Mouse (Mus musculus): ENCODE results near the gene Pvr. TPM values are rescaled to one million over a fixed set of nuclear protein-coding genes. Genes with fewer than 3 reads are reported as not detected.

Pvr gene
- polyA plus RNA-seq, 1 experiment from 2014 or later = 38.0 TPM

- ChIA-PET CTCF (no interaction called here), POLR2A (no interaction called here)
- H3K27me3 ChIP-seq = no peaks in the 10 kb centered on the region
- in situ Hi-C loops (cut with MboI; ENCODE audit: low pct_unique_long_range_greater_than_20kb) = no loop called here
- TF ChIP-seq CTCF (IDR thresholded peaks at IDR 0.05) = no peak
- DNase-seq (ENCODE audit: low read depth, low spot score) (no peak), ATAC-seq (no peak)
Measured at GRCm38 (mm10) chr7:19950589-19950988, 29.6 kb upstream of the Pvr start, which contains the start of gene Igsf23. Gene Igsf23 (minus strand): TSS chr7:19950756.

GRCm38 (mm10) chr7:19949996-19950395 is 29.0 kb upstream of the Pvr start:
- ATAC-seq = no peak
- H3K27me3 ChIP-seq = no peaks in the 10 kb centered on the region
- POLR2A ChIA-PET = no interaction called here
- CTCF ChIA-PET = no interaction called here
- in situ Hi-C loops (cut with MboI; ENCODE audit: low pct_unique_long_range_greater_than_20kb) = no loop called here
- DNase-seq (ENCODE audit: low read depth, low spot score) = no peak
- no peak for TF ChIP-seq CTCF (IDR thresholded peaks at IDR 0.05)

- no peak for ATAC-seq
- in situ Hi-C loops (cut with MboI; ENCODE audit: low pct_unique_long_range_greater_than_20kb) = no loop called here
- H3K27me3 ChIP-seq = no peaks in the 10 kb centered on the region
- DNase-seq (ENCODE audit: low read depth, low spot score) = no peak
- ChIA-PET POLR2A (no interaction called here), CTCF (no interaction called here)
- TF ChIP-seq CTCF (IDR thresholded peaks at IDR 0.05) = no peak
Measured at GRCm38 (mm10) chr7:19948956-19949355, 28.0 kb upstream of the Pvr start.

GRCm38 (mm10) chr7:19945821-19946515 is 25.0 kb upstream of the Pvr start:
- POLR2A ChIA-PET = no interaction called here
- TF ChIP-seq CTCF (IDR thresholded peaks at IDR 0.05) = no peak
- DNase-seq (ENCODE audit: low read depth, low spot score) = no peak
- H3K27me3 ChIP-seq = no peaks in the 10 kb centered on the region
- ATAC-seq = no peak
- CTCF ChIA-PET = no interaction called here
- in situ Hi-C loops (cut with MboI; ENCODE audit: low pct_unique_long_range_greater_than_20kb) = no loop called here

- H3K27me3 ChIP-seq = no peaks in the 10 kb centered on the region
- ChIA-PET CTCF (no interaction called here), POLR2A (no interaction called here)
- no peak for TF ChIP-seq CTCF (IDR thresholded peaks at IDR 0.05)
- in situ Hi-C loops (cut with MboI; ENCODE audit: low pct_unique_long_range_greater_than_20kb) = no loop called here
- no peak for ATAC-seq
- no peak for DNase-seq (ENCODE audit: low read depth, low spot score)
Measured at GRCm38 (mm10) chr7:19945201-19945600, 24.2 kb upstream of the Pvr start.

GRCm38 (mm10) chr7:19944709-19945108 is 23.7 kb upstream of the Pvr start:
- in situ Hi-C loops (cut with MboI; ENCODE audit: low pct_unique_long_range_greater_than_20kb) = no loop called here
- no peak for TF ChIP-seq CTCF (IDR thresholded peaks at IDR 0.05)
- no peaks in the 10 kb centered on the region for H3K27me3 ChIP-seq
- ChIA-PET CTCF (no interaction called here), POLR2A (no interaction called here)
- DNase-seq (ENCODE audit: low read depth, low spot score) = no peak
- ATAC-seq = no peak

GRCm38 (mm10) chr7:19940256-19940655 is 19.3 kb upstream of the Pvr start:
- POLR2A ChIA-PET = no interaction called here
- in situ Hi-C loops (cut with MboI; ENCODE audit: low pct_unique_long_range_greater_than_20kb) = no loop called here
- CTCF ChIA-PET = interaction anchor here (0.9 to 2.2 kb wide), 2 partner anchors 12 to 29 kb away, joined by 3 to 6 read pairs; no protein-coding TSS in a partner anchor
- no peaks in the 10 kb centered on the region for H3K27me3 ChIP-seq
- TF ChIP-seq CTCF (IDR thresholded peaks at IDR 0.05) = no peak
- ATAC-seq (no peak), DNase-seq (ENCODE audit: low read depth, low spot score) (no peak)

GRCm38 (mm10) chr7:19939555-19940235 is 18.7 kb upstream of the Pvr start:
- in situ Hi-C loops (cut with MboI; ENCODE audit: low pct_unique_long_range_greater_than_20kb) = no loop called here
- ATAC-seq = peak; percentile 60
- CTCF ChIA-PET = interaction anchor here (0.9 to 2.2 kb wide), 2 partner anchors 13 to 28 kb away, joined by 3 to 6 read pairs; no protein-coding TSS in a partner anchor
- TF ChIP-seq CTCF (IDR thresholded peaks at IDR 0.05) = no peak
- DNase-seq (ENCODE audit: low read depth, low spot score) = no peak
- H3K27me3 ChIP-seq = no peaks in the 10 kb centered on the region
- POLR2A ChIA-PET = interaction anchor here (1.1 kb wide), 1 partner anchor 17 kb away, joined by 5 read pairs; no protein-coding TSS in a partner anchor

GRCm38 (mm10) chr7:19937229-19937821 is 16.4 kb upstream of the Pvr start:
- CTCF ChIA-PET = no interaction called here
- TF ChIP-seq CTCF (IDR thresholded peaks at IDR 0.05) = no peak
- POLR2A ChIA-PET = no interaction called here
- no peaks in the 10 kb centered on the region for H3K27me3 ChIP-seq
- ATAC-seq = no peak
- in situ Hi-C loops (cut with MboI; ENCODE audit: low pct_unique_long_range_greater_than_20kb) = no loop called here
- no peak for DNase-seq (ENCODE audit: low read depth, low spot score)

GRCm38 (mm10) chr7:19935961-19936360 is 15.0 kb upstream of the Pvr start:
- in situ Hi-C loops (cut with MboI; ENCODE audit: low pct_unique_long_range_greater_than_20kb) = no loop called here
- no peak for ATAC-seq
- H3K27me3 ChIP-seq = no peaks in the 10 kb centered on the region
- ChIA-PET CTCF (no interaction called here), POLR2A (no interaction called here)
- TF ChIP-seq CTCF (IDR thresholded peaks at IDR 0.05) = no peak
- DNase-seq (ENCODE audit: low read depth, low spot score) = no peak

GRCm38 (mm10) chr7:19935171-19935751 is 14.3 kb upstream of the Pvr start:
- no peak for TF ChIP-seq CTCF (IDR thresholded peaks at IDR 0.05)
- no peaks in the 10 kb centered on the region for H3K27me3 ChIP-seq
- CTCF ChIA-PET = interaction anchor here (1.1 to 1.3 kb wide), 2 partner anchors 12 to 59 kb away, joined by 3 read pairs; no protein-coding TSS in a partner anchor
- in situ Hi-C loops (cut with MboI; ENCODE audit: low pct_unique_long_range_greater_than_20kb) = no loop called here
- POLR2A ChIA-PET = no interaction called here
- no peak for DNase-seq (ENCODE audit: low read depth, low spot score)
- no peak for ATAC-seq

All from Patski (cell line).